Mouse (Mus musculus): Measurements from ENCODE around the gene Ring1.

Gene Ring1

GRCm38 (mm10) chr17:34024317-34024821, at the start of gene Ring1:
Gene Ring1, minus strand, starts transcription at chr17:34024680.
- peak; percentile 88 to 92 for DNase-seq

GRCm38 (mm10) chr17:34072091-34072490, 47.6 kb upstream of the Ring1 start:
- no peak for DNase-seq

- DNase-seq: no peak
These were observed 44.4 kb upstream of the Ring1 start for GRCm38 (mm10) chr17:34068864-34069263.

GRCm38 (mm10) chr17:34057224-34057623, 32.7 kb upstream of the Ring1 start:
- DNase-seq: no peak

- DNase-seq: no peak
These were observed 23.0 kb upstream of the Ring1 start for GRCm38 (mm10) chr17:34047404-34048050.

GRCm38 (mm10) chr17:34045941-34046340, 21.5 kb upstream of the Ring1 start:
- no peak for DNase-seq

GRCm38 (mm10) chr17:34039562-34040450, 15.3 kb upstream of the Ring1 start:
- DNase-seq: peak; percentile 34 to 59

- peak; percentile 37 to 44 for DNase-seq
These were observed 14.5 kb upstream of the Ring1 start, which contains the start of gene Col11a2 for GRCm38 (mm10) chr17:34038878-34039561. Gene Col11a2, plus strand, starts transcription at chr17:34039437.

- peak; percentile 53 to 62 for DNase-seq
These were observed 14.0 kb upstream of the Ring1 start for GRCm38 (mm10) chr17:34038440-34038839.

GRCm38 (mm10) chr17:34037241-34037640, 12.8 kb upstream of the Ring1 start:
- DNase-seq: no peak

- peak; percentile 15 to 28 for DNase-seq
These were observed 12.2 kb upstream of the Ring1 start for GRCm38 (mm10) chr17:34036647-34037046.

- peak; percentile 18 to 32 for DNase-seq
These were observed 11.0 kb upstream of the Ring1 start for GRCm38 (mm10) chr17:34035517-34035916.

GRCm38 (mm10) chr17:34034064-34034463, 9.6 kb upstream of the Ring1 start:
- peak; percentile 73 to 86 for DNase-seq

GRCm38 (mm10) chr17:34033441-34033840, 9.0 kb upstream of the Ring1 start:
- peak; percentile 51 to 52 for DNase-seq

- DNase-seq: peak; percentile 45 to 56
These were observed 8.3 kb upstream of the Ring1 start for GRCm38 (mm10) chr17:34032806-34033205.

- no peak for DNase-seq
These were observed 7.7 kb upstream of the Ring1 start for GRCm38 (mm10) chr17:34032174-34032632.

GRCm38 (mm10) chr17:34031465-34032173, 7.1 kb upstream of the Ring1 start, which contains the start of the genes Slc39a7 and Rxrb:
Gene Slc39a7, minus strand, starts transcription at chr17:34031682.
Gene Rxrb, plus strand, starts transcription at chr17:34031812.
- peak; percentile 99 for DNase-seq

- no peak for DNase-seq
These were observed 6.4 kb upstream of the Ring1 start for GRCm38 (mm10) chr17:34030861-34031326.

- no peak for DNase-seq
These were observed 5.6 kb upstream of the Ring1 start for GRCm38 (mm10) chr17:34029890-34030595.

GRCm38 (mm10) chr17:34029150-34029889, 4.8 kb upstream of the Ring1 start:
- DNase-seq: no peak
